Mouse (Mus musculus): ENCODE results near the gene Ddb1.
"Not testable (repeated sequence)": the region's sequence is repeated elsewhere in the genome, so short reads cannot be mapped to it uniquely, and the experiment has no call there.

Gene Ddb1

DNA sequence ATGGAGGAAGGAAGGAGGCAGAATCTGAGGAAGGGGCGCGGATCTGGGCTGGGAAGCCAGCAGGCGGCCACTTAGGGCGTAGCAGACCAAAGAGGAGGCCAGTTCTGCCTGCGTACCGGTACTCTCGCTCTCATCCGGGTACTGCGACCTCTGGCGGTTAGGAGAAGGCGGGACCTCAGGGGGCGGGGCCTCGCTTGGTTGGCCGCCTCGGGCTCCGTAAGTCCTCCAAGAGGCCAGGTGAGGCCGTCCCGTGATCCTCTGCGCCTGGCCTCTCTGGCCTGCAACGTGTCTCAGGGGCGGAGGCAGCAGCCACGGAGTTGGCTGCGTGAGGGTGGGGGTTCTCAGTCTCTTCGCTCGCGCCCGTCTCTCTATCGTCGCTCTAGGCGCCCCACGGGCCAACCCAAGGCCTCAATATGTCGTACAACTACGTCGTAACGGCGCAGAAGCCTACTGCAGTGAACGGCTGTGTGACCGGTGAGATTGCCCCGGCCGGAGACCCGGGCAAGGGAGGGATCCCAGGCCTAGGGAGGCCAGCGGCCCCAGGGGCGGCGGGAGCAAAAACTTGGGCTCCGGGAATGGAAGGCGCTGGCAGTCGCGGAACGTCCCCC, at the start of gene Ddb1, which contains the start of gene Tkfc:
Ddb1 (plus strand) TSS at position 35 of the 608 bp plus-strand sequence.
Tkfc (minus strand) TSS at position 362 of the 608 bp plus-strand sequence.
- in situ Hi-C loops (cut with MboI, MseI), result no loop called here

DNA sequence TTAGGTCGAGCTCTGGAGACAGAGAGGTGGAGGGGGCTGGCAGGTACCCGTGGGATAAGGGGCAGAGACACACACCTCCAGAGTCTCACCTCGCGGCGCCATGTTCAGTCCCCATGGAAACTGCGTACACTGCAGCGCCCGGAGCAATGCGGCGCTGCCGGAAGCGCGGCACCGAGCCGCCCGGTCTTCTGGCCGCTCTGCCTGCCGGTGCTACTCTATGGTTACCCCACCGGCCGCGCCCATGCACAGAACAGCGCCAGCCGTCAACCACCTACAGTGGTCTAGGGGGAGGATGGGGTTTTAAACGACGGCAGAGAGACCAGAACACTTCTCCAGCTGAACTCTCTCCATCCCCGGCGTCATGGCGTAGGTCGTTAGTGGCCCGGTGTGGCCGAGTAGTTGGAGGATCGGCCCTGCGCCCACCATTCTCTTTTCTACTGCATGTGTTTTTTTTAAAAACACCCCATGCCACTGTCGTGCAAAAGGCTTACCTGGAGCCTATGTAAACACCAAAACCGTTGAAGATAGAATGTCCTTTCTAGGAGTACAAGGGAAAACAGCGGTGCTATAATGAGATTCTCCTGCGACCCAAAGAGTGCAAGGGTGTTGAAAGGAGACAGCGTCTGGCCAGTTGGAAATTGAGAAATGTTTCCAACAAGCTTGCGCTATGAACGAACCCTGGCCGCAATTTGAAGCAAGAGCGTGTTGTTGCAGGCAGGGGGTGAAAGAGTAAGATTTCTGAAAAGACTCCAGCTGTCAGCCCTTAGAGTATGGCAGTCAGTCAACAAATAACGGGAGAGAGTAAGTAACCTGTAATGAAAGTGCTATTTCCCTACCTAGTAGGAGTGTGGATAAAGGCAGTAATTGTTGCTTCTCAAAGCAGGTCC, 49.3 kb upstream of the Ddb1 start, which contains the start of gene Tmem216:
Tmem216 (minus strand) TSS at position 615 of the 887 bp plus-strand sequence.
- in situ Hi-C loops (cut with MboI, MseI), result no loop called here

DNA sequence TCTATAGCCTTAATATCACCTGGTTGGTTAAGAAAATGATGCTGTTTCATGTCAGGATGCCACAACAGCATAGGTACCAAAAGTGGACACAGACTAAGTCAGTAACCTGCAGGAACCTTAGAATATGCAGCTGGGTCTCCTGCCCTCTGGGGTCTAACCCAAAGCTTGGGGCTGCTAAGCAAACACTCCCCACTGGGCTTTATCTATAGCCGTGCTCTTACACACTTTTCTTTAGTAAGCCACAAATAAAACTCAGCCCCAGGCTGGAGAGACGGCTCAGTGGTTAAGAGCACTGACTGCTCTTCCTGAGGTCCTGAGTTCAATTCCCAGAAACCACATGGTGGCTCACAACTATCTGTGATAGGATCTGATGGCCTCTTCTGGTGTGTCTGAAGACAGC, 48.1 kb upstream of the Ddb1 start:
- in situ Hi-C loops (cut with MboI, MseI), result no loop called here

DNA sequence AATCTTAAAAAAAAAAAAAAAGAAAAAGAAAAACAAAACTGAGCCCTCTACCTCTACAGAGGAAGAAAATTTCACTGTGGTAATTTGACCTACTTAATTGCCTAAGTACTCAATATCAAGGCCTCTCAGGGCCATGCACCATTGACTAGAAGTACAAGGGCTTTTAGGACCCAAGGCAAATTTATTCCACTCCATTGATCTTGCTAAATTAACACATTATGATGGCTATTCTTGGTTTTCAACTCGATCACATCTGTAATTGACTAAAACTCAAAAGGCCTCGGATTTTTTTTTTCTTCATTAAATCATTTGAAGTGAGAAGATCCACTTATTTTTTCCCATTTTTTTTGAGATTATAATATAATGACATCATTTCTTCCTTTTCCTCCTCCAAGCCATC, 47.7 kb upstream of the Ddb1 start:
- in situ Hi-C loops (cut with MboI, MseI), result no loop called here

DNA sequence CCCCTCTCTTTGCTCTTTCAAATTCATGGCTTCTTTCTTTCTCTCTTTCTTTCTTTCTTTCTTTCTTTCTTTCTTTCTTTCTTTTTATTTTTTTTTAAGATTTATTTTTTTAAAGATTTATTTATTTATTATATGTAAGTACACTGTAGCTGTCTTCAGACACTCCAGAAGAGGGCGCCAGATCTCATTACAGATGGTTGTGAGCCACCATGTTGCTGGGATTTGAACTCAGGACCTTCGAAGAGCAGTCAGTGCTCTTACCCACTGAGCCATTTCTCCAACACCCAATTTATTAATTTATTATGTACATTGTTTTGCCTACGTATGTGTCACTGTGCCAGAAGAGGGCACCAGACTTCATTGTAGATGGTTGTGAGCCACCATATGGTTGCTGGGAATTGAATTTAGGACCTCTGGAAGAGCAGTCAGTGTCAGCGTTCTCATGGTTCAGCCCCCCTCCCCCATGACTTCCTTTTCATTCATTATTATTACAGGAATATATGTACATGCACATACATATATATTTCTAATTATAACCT, 47.2 kb upstream of the Ddb1 start:
- in situ Hi-C loops (cut with MboI, MseI), result not testable (repeated sequence)

DNA sequence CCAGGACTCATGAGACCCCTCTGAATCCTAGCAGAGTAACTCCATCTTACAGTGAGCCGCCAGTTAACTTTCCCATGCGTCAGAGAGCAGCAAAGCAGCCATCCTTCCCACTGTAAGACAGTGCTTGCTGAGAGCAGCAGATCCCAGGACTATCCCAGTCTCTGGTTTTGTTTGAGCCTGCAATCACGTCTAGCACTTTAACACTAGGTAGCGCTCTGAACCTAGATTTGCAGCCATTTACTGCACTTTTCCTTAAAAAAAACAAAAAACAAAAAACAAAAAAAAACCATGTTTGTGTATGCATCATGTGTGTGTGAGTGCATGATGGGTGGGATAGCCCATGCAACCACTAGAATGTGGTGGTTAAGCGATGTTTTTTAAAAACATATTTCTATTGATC, 45.0 kb upstream of the Ddb1 start:
- in situ Hi-C loops (cut with MboI, MseI), result no loop called here

DNA sequence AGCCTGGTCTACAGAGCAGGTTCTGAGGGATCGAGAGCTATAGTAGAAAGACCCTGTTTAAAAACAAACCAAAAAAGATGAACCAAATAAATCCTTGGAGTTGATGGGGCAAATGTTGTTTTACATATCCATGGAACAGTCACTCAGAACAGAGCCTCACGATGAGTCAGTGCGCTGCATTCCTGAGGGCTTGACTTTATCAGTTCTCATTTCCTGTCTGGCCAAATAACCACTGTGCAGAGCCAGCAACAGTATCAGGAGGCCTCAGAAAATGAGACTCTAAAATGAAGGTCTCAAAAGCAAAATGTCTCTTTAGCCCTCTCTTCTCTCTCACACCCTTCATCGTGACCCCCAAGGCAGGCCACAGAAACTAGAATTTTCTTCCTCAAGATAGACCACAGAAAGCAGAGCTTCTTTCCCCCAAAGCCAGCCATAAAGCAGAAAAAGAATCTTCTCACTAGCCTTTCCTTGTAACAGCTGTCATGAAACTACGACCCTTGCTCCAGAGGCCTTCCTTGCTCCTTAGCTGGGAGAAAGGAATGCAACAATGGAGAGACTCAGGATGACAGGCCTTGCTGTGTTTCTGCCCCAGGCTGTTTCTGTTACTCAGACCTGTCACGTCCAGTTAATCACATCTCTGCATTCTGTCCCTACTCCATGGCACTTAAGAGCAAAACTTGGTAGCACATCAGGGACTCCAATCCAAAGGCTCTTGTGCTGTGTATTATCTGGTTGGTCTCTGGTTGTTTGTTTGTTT, 43.4 kb upstream of the Ddb1 start:
- in situ Hi-C loops (cut with MboI, MseI), result no loop called here

DNA sequence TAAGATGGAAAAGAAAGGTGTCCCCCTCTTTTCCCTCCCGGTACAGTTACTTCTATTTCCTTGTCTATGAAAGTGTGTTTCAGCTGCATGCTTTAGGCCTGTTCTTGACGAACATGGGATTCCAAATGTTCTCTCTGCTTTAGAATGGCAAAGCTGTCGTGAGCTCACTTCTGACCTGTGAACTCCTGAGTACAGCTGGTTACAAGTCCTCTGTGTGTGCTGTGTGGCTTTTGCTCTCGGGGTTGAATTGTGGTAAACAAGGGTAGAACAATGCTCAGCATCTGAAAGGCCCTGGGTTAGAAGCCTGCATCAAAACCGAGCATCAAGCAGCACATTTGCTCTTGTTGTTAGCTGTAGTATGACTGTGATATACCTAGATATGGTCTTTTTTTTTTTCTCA, 42.8 kb upstream of the Ddb1 start:
- in situ Hi-C loops (cut with MboI, MseI), result no loop called here

DNA sequence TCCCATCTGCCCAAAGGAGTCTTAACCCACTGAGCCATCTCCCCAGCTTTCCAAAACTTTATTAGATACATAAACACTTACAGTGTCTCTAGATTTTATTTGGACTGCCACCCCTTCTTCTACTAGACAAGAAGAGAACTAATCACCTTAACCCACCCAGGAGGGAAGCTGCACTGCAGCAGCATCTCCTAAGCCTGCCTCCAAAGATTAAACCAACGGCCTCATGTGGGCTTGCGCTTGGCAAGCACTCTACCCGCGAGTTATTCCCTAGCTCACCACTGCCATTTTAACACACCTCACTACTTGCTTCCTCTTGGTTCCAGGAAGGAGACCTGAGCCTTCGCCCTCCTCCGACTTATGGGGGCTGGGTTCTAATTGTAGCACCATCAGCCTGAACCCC, 40.8 kb upstream of the Ddb1 start:
- in situ Hi-C loops (cut with MboI, MseI), result no loop called here

DNA sequence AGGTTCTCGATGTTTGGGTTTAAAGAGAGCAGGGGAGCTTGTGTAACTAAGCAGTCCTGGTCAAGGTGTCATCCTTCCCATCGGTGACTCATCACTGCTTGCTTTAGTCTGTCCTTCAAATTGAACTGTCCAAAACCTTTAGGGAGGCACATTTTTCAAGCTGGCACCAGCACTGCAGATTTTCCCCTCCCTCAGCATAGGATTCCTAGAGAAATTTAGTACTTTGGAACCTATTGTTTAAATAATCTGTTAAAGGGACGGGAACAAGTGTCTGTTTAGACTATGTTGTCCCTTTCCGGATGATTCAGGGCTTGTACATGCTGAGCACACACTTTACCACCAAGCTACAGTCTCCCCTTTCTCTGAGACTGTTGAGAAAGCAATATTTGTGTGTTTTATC, 39.9 kb upstream of the Ddb1 start:
- in situ Hi-C loops (cut with MboI, MseI), result no loop called here

DNA sequence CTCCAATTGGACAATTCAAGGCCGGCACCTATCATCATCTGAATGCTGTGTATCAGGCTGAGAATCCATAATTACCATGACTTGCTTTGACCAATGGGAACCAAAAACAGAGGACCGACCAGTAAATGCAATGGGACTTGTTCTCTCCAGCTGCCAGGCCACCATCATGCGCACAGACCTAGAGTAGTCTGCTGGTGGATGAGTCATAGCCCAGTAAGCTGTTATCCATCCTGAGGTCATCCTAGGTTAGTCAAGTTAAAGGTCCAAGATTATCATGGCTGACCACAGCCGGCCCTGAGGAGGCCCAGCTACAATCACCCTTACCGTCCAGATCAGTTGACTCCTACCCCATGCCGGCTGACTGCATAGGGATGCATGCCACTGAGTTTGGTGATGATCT, 35.5 kb upstream of the Ddb1 start:
- in situ Hi-C loops (cut with MboI, MseI), result no loop called here

DNA sequence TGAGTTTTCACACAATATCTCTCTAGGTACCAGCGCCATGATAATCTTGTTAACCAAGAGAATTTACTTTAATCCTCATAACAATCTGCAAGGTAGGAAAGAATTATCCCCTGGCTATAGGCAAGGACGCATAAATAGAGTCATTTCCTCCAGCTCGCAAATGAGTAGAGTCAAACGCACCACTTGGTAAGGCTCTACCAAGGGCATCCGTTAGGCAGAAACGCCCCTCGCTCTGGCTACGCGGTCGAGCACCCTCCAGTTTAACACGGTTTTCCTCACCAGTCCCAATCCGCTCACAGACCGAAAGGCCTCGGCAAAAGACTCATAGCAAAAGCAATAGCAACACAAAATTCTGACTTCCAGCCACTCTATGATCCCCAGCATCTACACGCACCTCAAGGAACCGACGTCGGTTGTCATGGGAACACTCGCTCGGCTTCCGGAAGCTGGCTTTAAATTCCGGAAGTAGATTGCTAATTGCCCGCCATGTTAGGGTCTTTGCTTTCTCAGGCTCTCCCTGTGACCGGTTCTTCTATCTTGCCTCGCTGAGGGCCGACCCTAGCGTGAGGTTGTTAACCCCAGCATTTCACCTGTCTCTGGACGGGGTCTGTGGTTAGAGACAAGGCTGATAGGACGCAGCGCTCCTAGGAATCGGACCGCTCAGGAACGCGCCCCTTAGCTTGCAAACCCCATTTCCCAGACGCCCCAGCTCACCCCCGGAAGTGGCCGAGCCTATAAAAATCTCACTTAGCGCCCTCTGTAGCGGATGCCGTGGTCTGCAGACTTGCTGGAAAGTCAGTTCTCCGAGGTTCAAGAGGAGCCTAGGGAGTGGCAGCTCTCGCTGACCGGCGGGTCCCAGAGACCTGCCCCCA, 28.2 kb upstream of the Ddb1 start, which contains the start of the genes Cyb561a3 and Tmem138:
Cyb561a3 (plus strand) TSS at position 483 of the 872 bp plus-strand sequence.
Tmem138 (minus strand) TSS at position 673 of the 872 bp plus-strand sequence.
- in situ Hi-C loops (cut with MboI, MseI), result no loop called here

DNA sequence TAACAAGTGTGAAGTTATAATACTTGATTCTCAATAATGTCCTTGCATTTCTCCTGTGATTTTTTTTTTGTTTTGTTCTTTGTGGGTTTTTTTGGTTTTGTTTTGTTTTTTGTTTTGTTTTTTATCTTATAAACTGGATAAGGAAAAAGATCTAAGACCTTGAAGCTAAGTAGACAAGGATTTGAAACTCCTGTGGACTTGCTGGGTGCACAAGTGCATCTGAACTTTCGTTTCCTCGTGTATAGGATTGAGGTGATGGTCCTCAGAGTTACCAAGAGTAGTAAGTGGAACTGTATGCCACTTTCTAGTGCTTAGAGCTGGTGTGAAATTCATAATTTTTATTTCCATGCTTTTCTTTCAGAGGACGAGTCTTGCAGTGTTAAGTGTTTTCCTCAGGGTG, 25.0 kb upstream of the Ddb1 start:
- in situ Hi-C loops (cut with MboI, MseI), result no loop called here

DNA sequence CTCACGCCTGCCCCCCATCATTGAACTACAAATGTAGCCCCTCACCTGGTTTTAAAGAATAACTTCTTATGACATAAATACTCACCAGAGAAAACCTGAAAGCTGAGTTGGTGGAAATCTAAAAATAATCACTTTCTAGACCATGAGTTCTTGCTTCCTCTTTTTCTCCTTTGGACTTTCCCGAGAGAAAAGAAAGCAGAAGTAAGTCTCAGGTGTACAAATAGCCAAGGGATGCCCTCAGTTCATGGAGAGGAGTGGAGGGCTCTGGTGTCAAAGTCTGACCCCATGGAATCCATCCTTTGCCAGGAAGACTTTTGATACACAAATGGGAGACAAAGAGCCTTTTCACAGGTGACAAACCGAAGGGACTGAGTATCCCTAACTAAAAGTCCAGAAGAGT, 24.4 kb upstream of the Ddb1 start:
- in situ Hi-C loops (cut with MboI, MseI), result no loop called here

DNA sequence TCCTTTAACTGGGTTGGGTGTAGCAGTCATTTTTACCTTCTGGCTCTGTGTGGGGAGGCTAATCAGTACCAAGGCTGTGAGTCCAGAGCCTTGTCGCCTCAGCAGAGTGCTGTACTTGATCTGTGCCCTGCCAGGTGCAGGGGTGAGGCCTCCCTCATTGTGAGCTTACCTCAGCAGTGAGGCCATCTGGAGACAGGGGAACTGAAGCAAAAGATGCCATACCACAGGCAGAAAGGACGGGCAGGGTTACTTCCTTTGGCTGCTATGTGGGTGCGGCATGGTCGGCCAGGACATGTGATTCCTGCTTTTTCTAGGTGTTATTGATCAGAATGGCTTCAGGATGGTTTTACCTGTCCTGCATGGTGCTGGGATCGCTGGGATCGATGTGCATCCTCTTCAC, 23.1 kb upstream of the Ddb1 start:
- in situ Hi-C loops (cut with MboI, MseI), result no loop called here

DNA sequence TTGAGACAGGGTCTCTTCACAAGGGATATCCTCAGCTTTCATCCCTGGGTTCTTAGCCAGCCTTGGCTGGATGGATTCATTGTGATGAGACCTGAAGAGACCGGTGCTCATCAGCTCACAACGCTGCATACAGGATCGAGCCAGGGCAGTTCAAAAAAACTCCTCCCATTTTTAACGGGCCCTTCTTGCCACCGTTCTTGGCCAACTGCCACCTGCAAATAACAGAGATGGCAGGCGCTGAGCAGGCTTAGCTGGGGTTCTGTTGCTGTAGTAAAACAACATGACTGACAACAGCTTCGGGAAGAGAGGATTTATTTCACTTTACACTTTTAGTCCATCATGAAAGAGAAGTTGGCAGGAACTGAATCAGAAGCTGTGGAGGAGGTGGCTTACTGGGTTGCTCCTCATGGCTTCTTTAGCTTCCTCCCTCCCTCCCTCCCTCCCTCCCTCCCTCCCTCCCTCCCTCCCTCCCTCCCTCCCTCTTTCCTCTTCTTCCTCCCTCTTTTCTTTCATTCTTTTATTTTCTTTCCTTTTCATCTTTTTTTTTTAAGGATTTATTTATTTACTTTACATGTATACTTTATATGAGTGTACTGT, 21.5 kb upstream of the Ddb1 start:
- in situ Hi-C loops (cut with MboI, MseI), result no loop called here

DNA sequence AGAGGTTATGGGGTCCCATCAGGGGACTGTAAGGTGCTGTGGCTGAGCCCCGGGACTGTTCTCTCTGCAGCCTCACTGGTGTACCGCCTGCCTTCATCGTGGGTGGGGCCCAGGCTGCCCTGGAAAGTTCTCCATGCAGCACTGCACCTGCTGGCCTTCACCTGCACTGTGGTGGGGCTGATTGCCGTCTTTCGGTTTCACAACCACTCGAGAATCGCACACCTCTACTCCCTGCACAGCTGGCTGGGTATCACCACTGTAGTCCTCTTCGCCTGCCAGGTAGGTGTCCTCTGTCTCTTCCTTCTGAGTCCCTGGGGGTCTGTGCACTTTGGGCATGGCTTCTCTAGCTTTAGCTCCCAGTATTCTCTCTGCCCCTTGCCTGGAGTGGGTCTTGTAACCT, 20.0 kb upstream of the Ddb1 start:
- in situ Hi-C loops (cut with MboI, MseI), result no loop called here

DNA sequence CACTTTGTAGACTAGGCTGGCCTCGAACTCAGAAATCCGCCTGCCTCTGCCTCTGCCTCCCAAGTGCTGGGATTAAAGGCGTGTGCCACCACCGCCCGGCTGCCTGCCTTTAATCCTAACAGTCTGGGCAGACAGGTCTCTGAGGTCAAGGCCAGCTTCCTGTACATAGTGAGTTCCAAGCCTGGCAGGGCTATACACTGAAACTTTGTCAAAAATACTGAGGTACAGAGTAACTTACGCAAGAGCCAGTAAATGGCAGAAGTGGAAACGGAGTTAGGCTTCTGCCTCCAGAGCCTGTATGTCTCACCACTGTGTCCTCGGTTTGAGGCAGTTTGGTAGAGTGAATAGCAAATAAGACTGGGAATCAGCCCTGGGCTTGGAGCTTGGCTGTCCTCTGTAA, 17.9 kb upstream of the Ddb1 start:
- in situ Hi-C loops (cut with MboI, MseI), result no loop called here

DNA sequence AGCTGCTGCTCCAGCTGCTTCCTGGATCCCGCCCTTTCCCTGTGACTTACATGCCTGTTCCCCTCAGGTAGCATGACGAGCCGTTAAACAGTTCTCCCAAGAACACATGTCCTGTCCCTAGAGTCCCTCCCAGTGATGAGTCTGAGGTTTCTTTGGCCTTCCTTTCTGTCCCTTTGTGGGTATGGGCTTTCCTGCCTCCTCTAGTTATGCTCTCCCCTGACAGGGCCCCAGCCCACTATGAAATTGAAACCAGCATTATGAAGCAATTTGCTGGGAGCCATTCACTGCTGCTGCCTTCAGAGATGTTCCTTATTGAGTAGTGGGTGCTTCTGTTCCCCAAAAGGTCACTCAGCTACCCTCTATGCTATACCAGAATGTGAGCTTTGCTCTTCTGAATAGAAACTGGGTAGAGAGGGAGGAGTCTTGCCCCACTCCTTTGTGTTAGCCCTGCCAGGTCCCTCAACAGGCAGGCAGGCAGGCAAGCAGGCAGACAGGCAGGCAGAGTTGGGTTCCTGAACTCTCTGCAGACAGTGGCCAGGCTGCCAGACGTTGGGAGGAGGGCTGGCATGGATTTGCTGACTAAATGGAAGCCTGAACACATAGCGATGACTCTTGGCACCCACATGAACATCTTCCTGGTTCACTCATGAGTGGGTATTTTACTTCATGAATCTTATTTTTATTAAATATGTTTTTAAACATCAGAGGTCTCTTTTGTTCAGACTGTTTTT, 15.8 kb upstream of the Ddb1 start:
- in situ Hi-C loops (cut with MboI, MseI), result no loop called here

DNA sequence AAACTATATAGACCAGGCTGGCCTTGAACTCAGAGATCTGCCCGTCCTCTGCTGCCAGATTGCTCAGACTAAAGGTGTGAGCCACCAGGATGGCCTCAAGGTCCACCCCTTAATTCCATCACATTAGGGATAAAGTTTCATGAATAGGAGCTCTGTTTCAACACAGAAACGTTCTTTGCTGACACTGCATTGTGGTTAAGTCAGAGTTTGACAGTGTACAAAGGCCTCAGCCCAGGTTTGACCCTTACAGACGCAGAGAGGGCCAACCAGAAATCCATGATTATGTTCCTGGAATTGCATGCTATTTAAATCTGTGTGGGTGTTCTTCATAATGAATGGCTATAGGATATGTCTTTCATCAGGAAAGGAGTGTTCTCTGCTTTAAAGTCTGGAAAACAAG, 14.8 kb upstream of the Ddb1 start:
- in situ Hi-C loops (cut with MboI, MseI), result loop anchor here (5.0 kb wide), 1 partner anchor 38 kb away; no protein-coding TSS in a partner anchor
